Mouse (Mus musculus): ENCODE measurements around the gene Fgf15. TPM values are rescaled to one million over a fixed set of nuclear protein-coding genes. Genes with fewer than 3 reads are reported as not detected.

Gene Fgf15
- polyA plus RNA-seq, 1 experiment from 2014 or later = 0.11 TPM

DNA sequence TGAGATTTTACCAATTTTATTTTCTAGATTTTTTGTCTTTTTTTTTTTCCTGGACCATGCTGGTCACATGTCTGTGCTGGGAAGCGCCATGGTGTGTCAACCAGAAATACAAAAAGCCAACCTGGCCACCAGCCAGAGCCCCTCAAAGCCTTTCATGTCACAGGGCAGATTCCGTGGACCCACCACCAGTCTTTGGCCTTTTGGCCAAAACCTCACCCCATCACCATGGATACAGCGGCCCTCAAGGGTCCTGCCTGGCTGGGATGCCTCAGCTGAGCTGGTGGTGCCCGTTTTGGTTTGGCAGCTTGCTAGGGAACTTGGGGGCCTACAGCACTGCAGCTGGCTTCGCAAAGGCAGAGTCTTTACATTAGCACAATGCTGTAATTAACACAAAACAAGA is 33.6 kb downstream of the Fgf15 start:
- Histone ChIP-seq H3K9ac (ENCODE audit: low read depth, low read length) (no peak overlapping the region), H3K27me3 (ENCODE audit: control insufficient read depth, insufficient read depth, low read length) (no peaks in the 10 kb centered on the region), H3K27ac (ENCODE audit: low read depth, low read length) (no peak overlapping the region), H3K4me3 (ENCODE audit: low read depth, low read length) (no peak overlapping the region), H3K9me3 (replicated peaks; ENCODE audit: control insufficient read depth, low read length) (no peaks in the 10 kb centered on the region), H3K36me3 (ENCODE audit: control insufficient read depth, insufficient read depth, low read length) (peaks cover 17% of the 10 kb centered on the region), H3K4me1 (ENCODE audit: control insufficient read depth, insufficient read depth, low read length) (peaks cover 4% of the 10 kb centered on the region), H3K4me2 (no peak overlapping the region)
- 67% methylated on average over 5 of the region's 5 CpGs for WGBS (ENCODE audit: insufficient replicate concordance)
- no peak for ATAC-seq (replicated peaks; ENCODE audit: insufficient number of reproducible peaks, low FRiP score, low TSS enrichment)

DNA sequence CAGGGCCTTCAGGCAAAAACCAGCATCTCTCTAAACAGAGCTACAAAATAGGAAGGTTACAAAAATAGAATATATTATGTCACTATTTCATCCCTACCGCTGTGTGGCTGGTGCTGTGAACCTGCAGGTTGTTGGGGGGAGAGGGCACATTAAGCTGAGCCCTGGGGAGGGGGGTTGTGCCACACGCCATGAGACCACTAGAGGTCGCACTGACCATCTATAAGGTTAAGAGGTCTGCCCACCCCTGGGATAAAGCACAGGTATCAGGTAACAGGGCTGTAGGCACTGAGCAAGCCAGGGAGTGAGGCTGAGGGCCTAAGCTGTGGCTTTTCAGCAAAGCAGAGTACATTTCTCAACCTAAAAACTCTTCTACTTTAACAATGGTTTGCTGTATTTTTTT is 35.4 kb downstream of the Fgf15 start:
- WGBS (ENCODE audit: insufficient replicate concordance) = 20% methylated on average over 3 of the region's 3 CpGs
- H3K4me2 ChIP-seq = no peak overlapping the region
- peaks cover 11% of the 10 kb centered on the region for H3K4me1 ChIP-seq (ENCODE audit: control insufficient read depth, insufficient read depth, low read length)
- no peak overlapping the region for H3K27ac ChIP-seq (ENCODE audit: low read depth, low read length)
- no peak for ATAC-seq (replicated peaks; ENCODE audit: insufficient number of reproducible peaks, low FRiP score, low TSS enrichment)
- no peak overlapping the region for H3K9ac ChIP-seq (ENCODE audit: low read depth, low read length)
- no peaks in the 10 kb centered on the region for H3K9me3 ChIP-seq (replicated peaks; ENCODE audit: control insufficient read depth, low read length)
- H3K36me3 ChIP-seq (ENCODE audit: control insufficient read depth, insufficient read depth, low read length) = peaks cover 30% of the 10 kb centered on the region
- no peak overlapping the region for H3K4me3 ChIP-seq (ENCODE audit: low read depth, low read length)
- H3K27me3 ChIP-seq (ENCODE audit: control insufficient read depth, insufficient read depth, low read length) = no peaks in the 10 kb centered on the region

DNA sequence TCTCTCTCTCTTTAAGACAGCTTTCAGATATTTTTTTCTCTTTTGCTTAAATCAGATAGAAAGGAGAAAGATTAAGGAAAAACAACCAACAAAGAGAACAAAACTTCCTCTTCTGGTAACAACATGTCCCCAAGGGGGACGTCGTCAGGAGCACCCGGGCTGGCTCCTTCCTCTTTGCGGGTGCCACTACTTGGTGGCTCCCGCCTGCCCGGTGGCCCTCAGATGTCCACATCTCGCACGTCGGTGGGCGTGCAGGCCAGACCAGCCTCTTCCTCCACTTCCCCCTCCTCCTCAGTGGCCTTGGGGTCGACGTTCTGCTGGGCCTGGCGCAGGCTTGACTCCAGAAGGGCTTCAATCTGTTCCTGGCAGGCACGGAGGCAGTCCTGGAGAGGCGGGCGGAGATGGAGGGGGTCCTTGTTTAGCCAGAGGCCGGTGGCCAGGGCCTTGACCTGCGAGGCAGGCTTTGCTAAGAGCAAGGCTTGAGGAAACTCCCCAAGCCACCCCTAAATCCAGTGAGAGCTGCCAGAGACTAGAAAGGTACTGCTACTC is 36.1 kb downstream of the Fgf15 start:
- 76% methylated on average over 18 of the region's 18 CpGs for WGBS (ENCODE audit: insufficient replicate concordance)

DNA sequence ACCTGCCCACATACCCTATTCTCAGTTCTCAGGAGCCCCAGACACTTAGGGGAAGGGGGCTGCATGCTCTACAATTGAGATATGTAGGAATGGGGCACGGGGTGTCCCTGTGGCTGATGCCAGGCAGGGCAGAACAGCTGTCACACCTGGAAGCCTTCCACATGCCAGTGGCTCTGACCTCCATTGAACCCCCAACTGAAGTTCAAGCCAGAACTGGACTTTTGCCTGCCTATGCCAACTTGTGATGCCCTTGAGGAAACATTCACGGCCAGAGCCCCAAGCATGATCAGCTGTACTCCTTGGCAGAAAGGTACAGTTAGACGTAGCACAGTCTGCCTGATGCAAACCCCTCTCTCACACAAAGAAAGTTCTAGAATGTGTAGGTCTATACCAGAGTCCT is 37.0 kb downstream of the Fgf15 start:
- no peak for ATAC-seq (replicated peaks; ENCODE audit: insufficient number of reproducible peaks, low FRiP score, low TSS enrichment)
- WGBS (ENCODE audit: insufficient replicate concordance) = 91% methylated on average over 3 of the region's 3 CpGs
- Histone ChIP-seq H3K4me1 (ENCODE audit: control insufficient read depth, insufficient read depth, low read length) (peaks cover 9% of the 10 kb centered on the region), H3K27me3 (ENCODE audit: control insufficient read depth, insufficient read depth, low read length) (no peaks in the 10 kb centered on the region), H3K4me3 (ENCODE audit: low read depth, low read length) (no peak overlapping the region), H3K36me3 (ENCODE audit: control insufficient read depth, insufficient read depth, low read length) (peaks cover 35% of the 10 kb centered on the region), H3K9ac (ENCODE audit: low read depth, low read length) (no peak overlapping the region), H3K4me2 (no peak overlapping the region), H3K27ac (ENCODE audit: low read depth, low read length) (no peak overlapping the region), H3K9me3 (replicated peaks; ENCODE audit: control insufficient read depth, low read length) (no peaks in the 10 kb centered on the region)

More for the DNA sequence above, 36.1 kb downstream of the Fgf15 start:
- no peaks in the 10 kb centered on the region for H3K27me3 ChIP-seq (ENCODE audit: control insufficient read depth, insufficient read depth, low read length)
- no peak overlapping the region for H3K9ac ChIP-seq (ENCODE audit: low read depth, low read length)
- H3K36me3 ChIP-seq (ENCODE audit: control insufficient read depth, insufficient read depth, low read length) = peaks cover 35% of the 10 kb centered on the region
- no peak for ATAC-seq (replicated peaks; ENCODE audit: insufficient number of reproducible peaks, low FRiP score, low TSS enrichment)
- H3K27ac ChIP-seq (ENCODE audit: low read depth, low read length) = no peak overlapping the region
- no peak overlapping the region for H3K4me2 ChIP-seq
- no peaks in the 10 kb centered on the region for H3K9me3 ChIP-seq (replicated peaks; ENCODE audit: control insufficient read depth, low read length)
- H3K4me3 ChIP-seq (ENCODE audit: low read depth, low read length) = no peak overlapping the region
- H3K4me1 ChIP-seq (ENCODE audit: control insufficient read depth, insufficient read depth, low read length) = peaks cover 11% of the 10 kb centered on the region

DNA sequence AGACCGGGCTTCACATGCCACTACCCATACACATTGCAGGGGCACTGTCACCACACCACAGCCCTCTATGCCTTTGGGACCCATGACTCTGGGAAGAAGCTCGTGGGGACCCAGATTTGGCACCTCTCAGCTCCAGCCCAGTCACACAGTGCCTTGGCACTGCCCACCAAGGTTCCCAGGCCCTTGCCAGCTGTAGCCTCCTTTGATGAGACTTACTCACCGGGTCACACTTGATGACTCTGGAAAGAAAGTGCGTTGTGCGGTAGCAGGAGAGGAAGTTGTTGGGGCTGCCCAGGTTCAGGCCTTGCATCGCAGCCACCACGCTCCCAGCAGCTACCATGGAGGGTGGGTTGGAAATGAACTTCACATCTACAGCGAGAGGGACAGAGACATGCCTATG is 37.5 kb downstream of the Fgf15 start:
- Histone ChIP-seq H3K27me3 (ENCODE audit: control insufficient read depth, insufficient read depth, low read length) (no peaks in the 10 kb centered on the region), H3K4me2 (no peak overlapping the region), H3K27ac (ENCODE audit: low read depth, low read length) (no peak overlapping the region), H3K4me3 (ENCODE audit: low read depth, low read length) (no peak overlapping the region), H3K4me1 (ENCODE audit: control insufficient read depth, insufficient read depth, low read length) (peaks cover 9% of the 10 kb centered on the region), H3K36me3 (ENCODE audit: control insufficient read depth, insufficient read depth, low read length) (peaks cover 34% of the 10 kb centered on the region), H3K9me3 (replicated peaks; ENCODE audit: control insufficient read depth, low read length) (no peaks in the 10 kb centered on the region), H3K9ac (ENCODE audit: low read depth, low read length) (no peak overlapping the region)
- 86% methylated on average over 8 of the region's 8 CpGs for WGBS (ENCODE audit: insufficient replicate concordance)
- ATAC-seq (replicated peaks; ENCODE audit: insufficient number of reproducible peaks, low FRiP score, low TSS enrichment) = no peak

DNA sequence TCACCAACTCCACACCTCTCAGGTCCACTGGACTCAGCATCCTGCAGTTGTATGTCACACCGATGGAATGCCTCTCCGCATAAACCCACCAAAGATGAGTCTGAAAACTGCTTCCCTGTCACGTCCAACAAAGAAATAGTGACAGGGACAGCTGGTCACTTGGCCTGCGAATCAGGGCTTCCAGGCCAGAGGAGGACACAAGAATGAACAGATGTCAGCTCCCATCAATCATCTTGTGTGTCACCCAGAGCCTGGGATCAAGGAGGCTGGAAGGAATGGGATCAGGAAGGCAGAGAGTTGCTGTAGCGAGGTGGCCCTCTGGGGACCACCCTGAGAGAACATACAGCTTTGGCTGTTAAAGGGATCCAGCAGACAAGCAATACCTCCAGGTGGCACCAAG is 38.6 kb downstream of the Fgf15 start:
- no peak overlapping the region for H3K4me2 ChIP-seq
- ATAC-seq (replicated peaks; ENCODE audit: insufficient number of reproducible peaks, low FRiP score, low TSS enrichment) = no peak
- peaks cover 32% of the 10 kb centered on the region for H3K36me3 ChIP-seq (ENCODE audit: control insufficient read depth, insufficient read depth, low read length)
- 78% methylated on average over 5 of the region's 5 CpGs for WGBS (ENCODE audit: insufficient replicate concordance)
- H3K9me3 ChIP-seq (replicated peaks; ENCODE audit: control insufficient read depth, low read length) = no peaks in the 10 kb centered on the region
- peaks cover 9% of the 10 kb centered on the region for H3K4me1 ChIP-seq (ENCODE audit: control insufficient read depth, insufficient read depth, low read length)
- H3K9ac ChIP-seq (ENCODE audit: low read depth, low read length) = no peak overlapping the region
- H3K4me3 ChIP-seq (ENCODE audit: low read depth, low read length) = no peak overlapping the region
- H3K27me3 ChIP-seq (ENCODE audit: control insufficient read depth, insufficient read depth, low read length) = 0 out of 2 replicates have a peak, but pooled peaks cover 3% of the 10 kb centered on the region
- no peak overlapping the region for H3K27ac ChIP-seq (ENCODE audit: low read depth, low read length)

DNA sequence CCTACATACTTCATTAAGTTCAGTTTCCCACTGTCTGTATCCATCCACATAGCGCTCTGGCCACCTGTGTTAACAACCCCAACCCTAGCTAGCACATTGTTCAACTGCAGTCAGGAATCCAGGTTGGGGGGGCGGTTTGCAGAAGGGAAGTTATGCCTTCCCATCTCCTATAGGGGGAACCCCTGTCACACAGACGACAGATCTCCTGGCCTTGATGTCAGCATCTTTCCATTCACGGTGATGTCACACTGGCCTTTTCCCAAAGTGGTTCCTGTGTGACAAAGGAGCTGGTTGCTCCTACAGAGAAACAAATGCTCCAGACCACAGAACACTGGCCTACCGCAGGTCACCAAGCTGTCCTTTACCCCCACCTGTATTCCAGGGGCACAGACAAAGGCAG is 39.2 kb downstream of the Fgf15 start:
- H3K4me3 ChIP-seq (ENCODE audit: low read depth, low read length) = no peak overlapping the region
- no peak overlapping the region for H3K4me2 ChIP-seq
- no peaks in the 10 kb centered on the region for H3K9me3 ChIP-seq (replicated peaks; ENCODE audit: control insufficient read depth, low read length)
- 55% methylated on average over 5 of the region's 5 CpGs for WGBS (ENCODE audit: insufficient replicate concordance)
- H3K36me3 ChIP-seq (ENCODE audit: control insufficient read depth, insufficient read depth, low read length) = peaks cover 28% of the 10 kb centered on the region
- peaks cover 9% of the 10 kb centered on the region for H3K4me1 ChIP-seq (ENCODE audit: control insufficient read depth, insufficient read depth, low read length)
- no peak overlapping the region for H3K9ac ChIP-seq (ENCODE audit: low read depth, low read length)
- H3K27ac ChIP-seq (ENCODE audit: low read depth, low read length) = no peak overlapping the region
- ATAC-seq (replicated peaks; ENCODE audit: insufficient number of reproducible peaks, low FRiP score, low TSS enrichment) = no peak
- 0 out of 2 replicates have a peak, but pooled peaks cover 3% of the 10 kb centered on the region for H3K27me3 ChIP-seq (ENCODE audit: control insufficient read depth, insufficient read depth, low read length)

DNA sequence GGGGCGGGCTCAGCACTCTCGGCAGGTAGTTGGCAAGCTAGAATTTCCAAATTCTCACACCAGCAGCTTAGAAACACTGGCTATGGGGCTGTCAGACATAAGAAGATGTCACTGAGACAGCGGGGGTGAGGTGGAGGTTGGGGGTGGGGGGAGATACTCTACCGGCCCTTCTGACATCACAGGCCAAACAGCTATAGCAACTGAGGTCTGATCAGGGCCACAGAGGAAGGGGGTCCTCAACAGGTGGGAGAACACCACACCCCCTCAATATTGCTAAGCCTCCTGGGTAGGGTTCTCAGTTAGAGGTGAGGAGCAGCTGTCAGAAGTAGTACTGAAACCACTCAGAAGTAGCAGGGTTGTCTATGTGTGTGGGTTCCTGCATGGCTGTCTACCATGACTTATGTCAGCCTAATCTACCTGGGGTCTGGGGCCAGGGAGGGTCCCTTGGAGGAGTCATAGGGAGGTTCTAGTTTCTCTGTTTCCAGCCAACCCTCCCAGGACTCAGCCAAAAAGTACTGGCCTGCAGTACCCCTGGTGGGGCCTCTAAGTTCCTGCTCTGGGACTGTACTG is 40.1 kb downstream of the Fgf15 start:
- Histone ChIP-seq H3K9ac (ENCODE audit: low read depth, low read length) (no peak overlapping the region), H3K27me3 (ENCODE audit: control insufficient read depth, insufficient read depth, low read length) (0 out of 2 replicates have a peak, but pooled peaks cover 3% of the 10 kb centered on the region), H3K4me1 (ENCODE audit: control insufficient read depth, insufficient read depth, low read length) (peaks cover 9% of the 10 kb centered on the region), H3K27ac (ENCODE audit: low read depth, low read length) (no peak overlapping the region), H3K36me3 (ENCODE audit: control insufficient read depth, insufficient read depth, low read length) (peaks cover 26% of the 10 kb centered on the region), H3K4me3 (ENCODE audit: low read depth, low read length) (no peak overlapping the region), H3K9me3 (replicated peaks; ENCODE audit: control insufficient read depth, low read length) (no peaks in the 10 kb centered on the region), H3K4me2 (no peak overlapping the region)
- WGBS (ENCODE audit: insufficient replicate concordance) = 80% methylated on average over 4 of the region's 4 CpGs
- ATAC-seq (replicated peaks; ENCODE audit: insufficient number of reproducible peaks, low FRiP score, low TSS enrichment) = no peak

DNA sequence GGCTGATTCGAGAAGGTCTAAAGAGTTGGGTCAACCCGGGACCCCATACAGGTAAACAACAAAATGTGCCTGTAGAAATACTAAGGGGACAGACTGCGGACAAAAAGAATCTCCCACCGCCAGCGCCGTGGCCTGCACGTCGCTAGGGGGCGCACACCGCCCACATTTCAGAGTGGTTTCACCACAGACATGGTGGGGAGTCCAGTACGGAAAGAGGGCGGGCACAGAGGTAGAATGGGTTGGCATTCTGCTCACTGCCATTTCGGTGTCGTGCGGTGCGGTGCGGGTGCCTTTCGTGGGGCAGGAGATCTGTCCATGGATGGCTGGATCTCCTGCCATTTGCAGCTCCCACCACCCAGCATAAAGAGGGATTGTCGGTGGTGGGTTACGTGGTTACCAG is 41.2 kb downstream of the Fgf15 start:
- Histone ChIP-seq H3K36me3 (ENCODE audit: control insufficient read depth, insufficient read depth, low read length) (peaks cover 24% of the 10 kb centered on the region), H3K27ac (ENCODE audit: low read depth, low read length) (peak overlapping the region; percentile 66; the same call in 1 of the 2 replicates), H3K27me3 (ENCODE audit: control insufficient read depth, insufficient read depth, low read length) (0 out of 2 replicates have a peak, but pooled peaks cover 3% of the 10 kb centered on the region), H3K4me2 (peak overlapping the region; percentile 98), H3K9me3 (replicated peaks; ENCODE audit: control insufficient read depth, low read length) (no peaks in the 10 kb centered on the region), H3K9ac (ENCODE audit: low read depth, low read length) (peak overlapping the region; percentile 96), H3K4me3 (ENCODE audit: low read depth, low read length) (peak overlapping the region; percentile 79), H3K4me1 (ENCODE audit: control insufficient read depth, insufficient read depth, low read length) (peaks cover 14% of the 10 kb centered on the region)
- no peak for ATAC-seq (replicated peaks; ENCODE audit: insufficient number of reproducible peaks, low FRiP score, low TSS enrichment)
- 4% methylated on average over 20 of the region's 20 CpGs for WGBS (ENCODE audit: insufficient replicate concordance)
